Mouse (Mus musculus) spleen, postnatal 10 days (tissue): ENCODE measurements around the gene Fbxo4.
A peak's percentile ranks its signal among the peaks of the same experiment; 100 is the strongest.

Experiments used
- DNase-seq, 2 experiments: peaks; one replicate each; pipeline ENCODE4 v3.0.0; 2021 to 2022; ENCODE audit warnings: low spot score in 2 of 2

The Fbxo4 gene

DNA sequence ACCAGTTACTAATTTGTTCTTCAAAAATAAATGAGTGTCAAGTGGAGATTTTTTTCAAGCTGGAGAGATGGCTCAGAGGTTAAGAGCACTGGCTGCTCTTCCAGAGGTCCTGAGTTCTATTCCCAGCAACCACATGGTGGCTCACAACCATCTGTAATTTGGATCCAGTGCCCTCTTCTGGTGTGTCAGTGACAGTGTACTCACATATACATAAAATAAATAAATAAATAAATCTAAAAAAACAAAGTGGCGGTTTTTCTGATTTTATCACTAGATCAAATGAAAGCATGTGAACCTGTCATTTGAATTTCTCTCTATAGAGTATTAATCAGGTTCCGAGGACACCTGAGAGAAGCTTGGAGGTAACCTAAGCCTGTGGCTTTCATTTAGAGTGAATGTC lies 1.1 kb downstream of the Fbxo4 start:
- no peak for DNase-seq

GRCm38 (mm10) chr15:3973300-3973699 lies 6.1 kb downstream of the Fbxo4 start:
- DNase-seq = no peak

GRCm38 (mm10) chr15:3970193-3970592 lies 9.2 kb downstream of the Fbxo4 start:
- DNase-seq = no peak

DNA sequence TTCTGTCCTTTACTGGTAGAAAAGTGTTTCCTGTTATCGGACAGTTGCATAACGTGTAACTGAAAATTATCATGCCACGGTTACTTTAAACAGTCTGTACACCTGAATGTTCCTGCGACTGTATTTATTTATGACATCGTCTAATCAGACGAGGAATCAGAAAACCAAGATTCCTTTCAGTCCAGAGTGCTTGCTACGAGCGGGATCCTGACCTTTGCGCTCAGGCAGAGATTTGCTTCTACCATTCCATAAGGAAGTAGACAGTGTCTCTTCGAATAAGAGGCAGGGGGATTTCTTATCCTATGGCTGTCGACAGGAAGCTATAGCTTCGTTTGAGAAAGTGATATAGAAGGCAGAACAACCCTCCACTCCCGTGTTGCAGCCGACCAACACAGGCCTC lies 9.6 kb downstream of the Fbxo4 start:
- DNase-seq = no peak

DNA sequence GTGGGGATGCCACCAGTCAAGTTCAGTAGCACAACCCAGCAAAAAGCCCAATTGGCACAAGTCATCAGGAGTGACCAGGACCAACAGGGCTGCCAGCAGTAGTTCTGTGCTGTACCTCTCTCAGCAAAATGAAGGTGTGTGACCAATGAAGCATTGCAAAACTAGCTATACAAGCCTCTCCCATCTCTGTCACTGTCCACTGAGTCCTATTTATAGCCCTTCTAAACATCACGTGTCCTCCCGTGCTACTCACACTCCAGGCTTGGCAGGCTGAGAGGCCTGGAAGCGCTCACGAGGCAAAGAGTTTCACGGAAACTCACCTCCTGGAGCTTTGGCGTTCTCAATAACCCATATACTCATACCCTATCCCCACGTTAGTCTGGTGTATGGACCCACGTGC lies 17.1 kb downstream of the Fbxo4 start:
- no peak for DNase-seq

DNA sequence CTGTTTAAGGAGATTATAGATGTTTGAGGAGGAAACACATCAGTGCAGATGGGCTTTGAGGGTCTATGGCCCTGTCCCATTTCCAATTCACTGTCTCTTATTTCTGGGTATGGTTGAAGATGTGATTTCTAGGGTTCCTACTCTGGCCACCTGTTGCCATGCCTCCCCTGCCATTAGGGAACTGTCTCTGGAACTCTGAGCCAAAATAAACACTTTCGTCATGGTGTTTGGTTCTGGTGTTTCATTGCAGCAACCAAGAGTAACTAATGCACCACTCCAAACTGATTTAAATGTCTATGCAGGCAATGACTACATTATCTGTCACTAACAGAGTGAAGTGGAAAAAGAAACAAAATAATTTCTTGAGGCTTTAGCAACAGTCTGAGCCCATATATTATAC lies 19.3 kb downstream of the Fbxo4 start:
- DNase-seq = no peak

DNA sequence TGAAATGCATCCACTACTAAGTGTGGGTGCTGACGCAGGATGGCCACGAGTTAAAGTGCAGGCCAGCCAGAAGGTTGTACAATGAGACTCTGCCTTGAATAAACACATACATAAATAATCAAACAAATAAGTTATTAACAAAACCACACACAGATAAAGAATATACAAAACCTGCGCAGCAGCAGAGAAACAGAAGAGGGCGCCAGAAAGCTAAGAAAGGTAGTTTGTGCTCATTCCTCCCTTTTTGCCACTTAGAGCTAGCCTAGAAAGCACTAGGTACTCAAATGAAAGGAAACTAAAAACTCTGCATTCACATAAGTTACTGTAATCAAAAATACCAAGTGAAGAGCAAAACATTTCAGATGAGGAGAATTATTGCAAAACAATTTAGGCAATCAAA lies 21.4 kb downstream of the Fbxo4 start:
- DNase-seq = peak; percentile 14 to 66

DNA sequence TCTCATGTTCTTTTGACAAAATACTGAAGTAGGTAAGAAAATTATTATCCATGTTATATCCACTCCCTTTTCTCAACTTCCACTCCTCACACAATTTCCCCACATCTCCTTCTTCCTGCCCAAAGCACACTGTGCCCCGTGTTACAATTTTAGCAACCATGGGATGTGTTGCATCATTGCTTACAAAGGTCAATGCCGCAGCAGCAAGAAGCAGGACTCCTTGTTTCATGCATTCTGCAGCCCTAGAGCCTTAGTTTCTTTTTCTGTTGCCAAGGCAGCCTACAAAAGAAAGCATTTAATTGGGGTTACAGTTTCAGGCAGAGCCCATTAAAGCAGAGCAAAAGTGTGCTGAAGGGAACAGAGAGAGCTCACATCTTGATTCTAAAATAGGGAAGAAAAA lies 24.4 kb downstream of the Fbxo4 start:
- DNase-seq = no peak

GRCm38 (mm10) chr15:3938132-3938531 lies 41.2 kb downstream of the Fbxo4 start:
- DNase-seq = no peak

DNA sequence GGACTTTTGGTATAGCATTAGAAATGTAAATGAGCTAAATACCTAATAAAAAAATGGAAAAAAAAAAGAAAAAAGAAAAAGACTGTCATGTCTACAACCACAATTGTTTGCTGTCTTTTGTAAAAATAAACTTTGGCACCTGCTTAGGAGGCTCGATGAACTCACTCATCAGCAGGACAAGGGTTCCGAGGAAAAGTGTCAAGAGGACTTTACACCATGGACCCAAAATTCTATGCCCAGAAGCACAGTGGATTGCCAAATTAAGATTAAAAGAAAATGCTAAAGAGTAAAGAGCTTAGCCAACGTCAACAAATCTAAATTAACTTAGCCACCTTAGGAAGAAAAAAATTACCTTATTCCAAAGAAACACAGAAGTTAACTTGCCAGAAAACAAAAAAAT lies 43.3 kb downstream of the Fbxo4 start:
- no peak for DNase-seq

- DNase-seq = no peak
These were observed 45.9 kb downstream of the Fbxo4 start for GRCm38 (mm10) chr15:3933466-3933865.

- no peak for DNase-seq
These were observed 47.4 kb downstream of the Fbxo4 start for GRCm38 (mm10) chr15:3931931-3932330.
